Mouse (Mus musculus): ENCODE data around the gene Enthd1. TPM values are rescaled to one million over a fixed set of nuclear protein-coding genes. Genes with fewer than 3 reads are reported as not detected.
"Not testable (repeated sequence)": the region's sequence is repeated elsewhere in the genome, so short reads cannot be mapped to it uniquely, and the experiment has no call there.

The Enthd1 gene
- not detected for total RNA-seq (2021)

DNA sequence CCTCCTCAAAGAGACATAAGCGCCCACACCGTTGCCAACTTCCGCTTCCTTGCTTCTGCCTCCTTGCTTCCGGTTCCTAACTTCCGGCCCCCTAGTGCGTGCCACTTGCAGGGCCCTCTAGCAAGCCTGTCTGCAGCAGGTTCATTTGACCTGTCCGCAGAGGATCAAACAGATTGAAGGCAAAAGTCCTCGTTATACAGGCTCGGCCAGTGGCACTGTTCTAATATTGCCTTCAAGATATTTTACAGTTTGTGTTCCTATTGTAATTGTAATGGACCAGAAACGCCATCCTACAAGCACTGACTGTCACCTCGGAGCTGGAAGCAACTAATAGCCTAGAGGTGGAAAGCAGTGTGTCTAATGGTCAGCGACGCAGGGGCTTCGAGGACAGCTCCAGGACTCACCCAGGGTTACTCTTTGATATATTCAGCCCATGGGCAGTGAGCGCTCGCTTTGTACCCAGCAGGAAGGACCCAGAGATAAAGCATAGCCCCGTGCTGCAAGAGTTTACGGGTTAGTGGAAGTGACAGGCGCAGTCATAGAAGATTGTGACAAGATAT, at the start of gene Enthd1:
Gene Enthd1, minus strand, starts transcription at position 51 of the 560 bp plus-strand sequence.
- no peak for DNase-seq (ENCODE audit: extremely low spot score in 1 of 2, low spot score in 1 of 2)

DNA sequence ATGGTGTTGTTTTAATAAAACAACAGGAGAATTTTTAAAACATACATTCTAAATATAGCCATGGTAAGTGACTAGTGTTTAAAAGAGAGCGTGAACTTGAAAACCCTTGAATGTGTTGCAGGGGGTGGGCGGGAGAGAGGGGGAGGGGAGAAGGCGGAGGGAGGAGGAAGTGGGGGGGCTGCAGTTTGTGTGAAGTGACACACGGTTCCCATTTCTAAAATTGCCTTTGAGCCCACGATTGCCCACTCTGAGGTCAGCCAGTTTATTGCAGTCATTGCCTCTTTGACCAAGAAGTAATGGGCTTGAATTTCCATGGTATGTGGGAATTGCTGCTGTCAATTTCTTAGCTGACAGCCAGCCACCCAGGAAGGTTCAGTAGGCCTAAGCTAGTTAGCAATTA, 48.9 kb upstream of the Enthd1 start:
- no peak for DNase-seq (ENCODE audit: extremely low spot score in 1 of 2, low spot score in 1 of 2)

DNA sequence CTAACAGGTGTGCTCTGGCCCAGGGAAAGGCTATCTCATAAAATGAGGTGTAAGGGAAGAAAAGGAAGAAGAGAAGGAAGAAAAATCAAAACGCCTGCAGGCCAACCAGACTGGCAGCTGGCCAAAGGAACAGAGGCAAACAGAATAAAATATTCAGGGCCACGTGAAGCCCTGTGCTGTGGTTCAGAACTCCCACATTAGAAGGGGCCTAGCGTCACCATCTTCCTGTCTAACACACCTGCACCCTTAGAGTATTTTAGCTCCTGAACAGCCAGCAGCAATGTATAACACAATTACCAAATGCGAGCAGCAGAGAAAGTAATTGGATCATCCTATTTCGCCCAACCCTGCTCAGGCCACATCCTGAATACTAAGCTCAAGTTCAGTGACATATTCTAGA, 46.5 kb upstream of the Enthd1 start:
- DNase-seq (ENCODE audit: extremely low spot score in 1 of 2, low spot score in 1 of 2), result no peak

DNA sequence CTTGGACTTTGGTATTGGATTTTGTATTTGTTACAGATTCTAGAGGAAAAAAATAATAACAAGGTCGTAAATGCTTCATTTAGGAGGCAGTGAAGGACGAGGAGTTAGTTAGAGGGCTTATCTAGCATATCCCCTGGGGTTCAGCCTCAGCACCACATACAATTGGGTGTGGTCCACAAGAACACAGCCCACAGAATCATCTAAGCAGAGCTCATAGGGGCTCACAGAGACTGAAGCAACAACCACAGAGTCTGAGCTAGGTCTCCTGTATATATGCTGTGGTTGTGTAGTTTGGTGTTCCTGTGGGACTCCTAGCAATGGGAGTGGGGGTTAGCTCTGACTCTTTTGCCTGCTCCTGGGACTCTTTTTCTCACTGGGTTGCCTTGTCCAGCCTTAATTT, 45.4 kb upstream of the Enthd1 start:
- DNase-seq (ENCODE audit: extremely low spot score in 1 of 2, low spot score in 1 of 2), result no peak

DNA sequence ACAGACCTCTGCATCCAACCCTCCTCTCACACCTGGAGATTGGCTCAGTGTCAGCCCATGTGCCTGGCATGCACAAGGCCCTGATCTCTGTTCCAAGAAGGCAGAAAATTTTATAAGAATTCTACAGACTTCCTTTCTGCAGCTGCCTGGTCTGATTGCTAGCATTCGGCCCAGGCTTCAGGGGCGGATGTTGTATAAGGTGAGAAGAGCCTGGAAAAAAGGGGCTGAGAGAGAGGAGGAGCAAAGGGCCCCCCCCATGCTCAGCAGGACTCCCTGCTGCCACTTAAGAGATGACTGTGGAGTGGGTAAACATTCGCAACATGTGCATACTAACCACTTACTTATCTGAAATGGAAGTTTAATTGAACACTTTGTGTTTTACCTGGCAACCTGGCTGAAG, 43.0 kb upstream of the Enthd1 start:
- no peak for DNase-seq (ENCODE audit: extremely low spot score in 1 of 2, low spot score in 1 of 2)

DNA sequence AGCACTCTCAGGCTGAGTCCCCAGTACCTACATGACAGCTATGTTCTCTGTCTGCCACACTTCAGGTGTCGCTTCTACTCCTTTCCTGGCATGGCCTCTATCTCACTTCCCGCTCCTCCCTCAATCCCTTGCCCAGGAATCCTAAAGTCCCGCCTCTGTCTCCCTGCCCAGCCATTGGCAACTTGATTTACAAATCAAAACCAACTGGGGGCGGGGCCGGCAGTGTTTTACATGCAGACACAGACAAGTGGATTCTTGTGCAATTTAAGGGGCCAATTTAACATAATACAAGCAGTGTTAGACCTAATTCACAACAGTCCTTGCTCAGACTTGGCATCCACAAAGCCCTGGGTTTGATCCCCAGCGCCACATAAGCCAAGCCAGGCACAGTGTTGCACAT, 39.1 kb upstream of the Enthd1 start:
- no peak for DNase-seq (ENCODE audit: extremely low spot score in 1 of 2, low spot score in 1 of 2)

DNA sequence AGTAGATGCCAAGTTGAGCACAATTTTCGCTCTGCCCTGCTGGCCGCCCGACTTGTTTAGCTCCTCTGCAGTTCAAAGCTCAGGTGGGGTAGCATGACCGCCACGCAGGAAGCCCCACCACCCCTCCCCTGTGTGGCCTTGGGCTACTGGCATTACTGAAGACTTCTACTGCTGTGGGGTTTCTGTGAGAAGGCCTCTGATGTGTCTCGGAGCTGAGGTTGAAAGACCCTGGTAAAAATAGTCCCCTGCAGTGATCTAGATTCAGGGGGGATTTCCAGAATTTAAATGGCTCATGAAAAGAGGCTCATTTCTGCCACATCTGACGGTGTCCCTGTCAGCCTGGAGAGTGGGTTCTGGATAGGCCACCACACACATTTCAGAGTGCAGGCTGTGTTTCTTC, 37.5 kb upstream of the Enthd1 start:
- no peak for DNase-seq (ENCODE audit: extremely low spot score in 1 of 2, low spot score in 1 of 2)

DNA sequence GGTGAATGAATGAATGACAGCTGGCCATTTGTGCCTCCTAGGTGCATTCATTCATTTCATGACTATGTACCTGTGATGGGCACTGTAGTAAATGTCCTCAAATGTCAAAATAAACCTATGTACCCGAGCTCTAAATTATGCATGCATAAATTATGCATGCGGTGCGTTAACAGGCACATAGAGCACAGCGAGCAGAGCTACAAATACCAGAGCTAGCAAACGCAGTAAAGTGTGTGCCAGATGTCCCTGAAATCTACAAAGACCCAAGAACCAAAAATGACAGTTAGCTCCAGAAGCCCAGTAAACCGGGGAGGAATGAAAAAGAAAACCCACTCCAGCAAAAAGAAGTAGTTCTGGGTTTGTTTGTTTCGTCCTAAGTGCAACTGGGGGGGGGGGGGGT, 36.5 kb upstream of the Enthd1 start:
- no peak for DNase-seq (ENCODE audit: extremely low spot score in 1 of 2, low spot score in 1 of 2)

DNA sequence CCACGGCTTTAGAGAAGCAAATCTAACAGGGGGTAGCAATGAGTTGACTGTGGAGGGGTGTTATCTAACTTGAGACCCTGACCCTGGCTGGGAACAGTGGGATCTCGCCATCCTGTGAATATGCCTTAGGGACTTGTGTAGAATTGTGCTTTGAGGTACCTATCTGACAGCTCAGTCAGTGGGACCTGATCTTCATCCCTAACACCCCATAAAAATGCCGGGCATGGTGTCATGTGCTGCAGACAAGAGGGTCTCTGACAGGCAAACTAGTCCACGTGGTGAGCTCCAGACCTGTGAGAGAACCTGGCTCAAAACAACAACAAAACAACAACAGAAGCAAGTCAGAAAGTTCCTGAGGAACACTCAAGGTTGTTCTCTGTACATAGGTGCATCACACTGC, 34.9 kb upstream of the Enthd1 start:
- no peak for DNase-seq (ENCODE audit: extremely low spot score in 1 of 2, low spot score in 1 of 2)

DNA sequence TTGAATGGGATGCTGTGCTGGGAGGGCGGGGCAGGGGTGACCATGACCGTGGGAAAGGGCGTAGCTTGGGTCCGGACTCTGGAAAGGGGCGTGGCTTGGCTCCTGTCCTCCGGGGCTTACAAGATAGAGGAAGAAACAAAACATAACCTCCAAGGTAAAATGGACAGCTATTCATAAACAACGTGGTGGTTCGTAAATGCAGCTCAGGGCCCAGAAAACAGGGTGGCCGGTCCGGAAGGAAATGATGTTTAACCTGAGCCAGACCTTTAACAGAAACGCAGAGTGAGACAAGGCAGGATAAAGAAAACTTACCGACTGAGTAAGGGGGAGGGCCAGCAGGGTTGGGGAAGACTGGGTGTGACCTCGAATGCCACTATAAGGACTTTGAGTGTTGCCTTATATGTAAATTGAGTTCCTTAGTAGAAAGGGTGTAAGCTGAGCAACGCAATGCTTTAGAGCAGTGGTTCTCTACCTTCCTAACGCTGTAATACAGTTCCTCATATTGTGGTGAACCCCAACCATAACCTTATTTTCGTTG, 34.3 kb upstream of the Enthd1 start:
- no peak for DNase-seq (ENCODE audit: extremely low spot score in 1 of 2, low spot score in 1 of 2)

DNA sequence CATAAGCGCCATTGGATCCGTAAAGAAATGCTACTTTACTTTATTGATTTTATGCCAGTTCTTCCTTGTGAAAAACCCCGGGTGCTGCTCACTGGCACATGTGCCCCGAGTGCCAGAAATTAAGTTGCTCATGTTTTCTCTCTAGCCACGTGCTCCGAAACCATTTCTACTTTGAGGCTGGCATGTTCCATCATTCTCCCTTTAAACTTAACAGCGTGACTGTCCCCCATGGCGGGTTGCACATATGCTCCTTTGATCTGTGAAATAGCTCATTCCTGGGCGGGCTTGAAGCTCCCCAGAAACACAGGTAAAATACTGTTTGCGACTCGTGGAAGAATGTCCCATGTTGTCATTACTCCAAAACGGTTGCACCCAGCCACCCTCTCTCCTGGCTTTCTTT, 33.8 kb upstream of the Enthd1 start:
- no peak for DNase-seq (ENCODE audit: extremely low spot score in 1 of 2, low spot score in 1 of 2)

DNA sequence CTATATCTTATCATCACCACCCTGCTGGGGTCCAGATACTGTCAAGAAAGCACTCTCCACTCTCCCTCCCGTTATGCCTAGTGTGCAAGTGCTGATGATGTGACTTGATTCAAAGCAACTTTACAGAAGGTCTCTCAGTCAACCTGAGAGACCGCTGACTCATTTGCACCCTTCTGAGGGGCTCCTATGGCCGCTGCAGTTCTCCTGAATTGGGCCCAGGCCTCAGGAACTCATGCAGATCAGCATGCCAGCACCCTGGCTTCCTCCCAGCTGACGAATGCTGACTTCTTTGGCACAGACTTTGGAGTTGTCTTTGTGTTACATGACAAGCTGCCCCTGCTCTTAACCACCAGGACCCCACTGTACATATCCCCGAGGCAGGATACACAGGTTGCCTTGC, 28.9 kb upstream of the Enthd1 start:
- DNase-seq (ENCODE audit: extremely low spot score in 1 of 2, low spot score in 1 of 2), result no peak

DNA sequence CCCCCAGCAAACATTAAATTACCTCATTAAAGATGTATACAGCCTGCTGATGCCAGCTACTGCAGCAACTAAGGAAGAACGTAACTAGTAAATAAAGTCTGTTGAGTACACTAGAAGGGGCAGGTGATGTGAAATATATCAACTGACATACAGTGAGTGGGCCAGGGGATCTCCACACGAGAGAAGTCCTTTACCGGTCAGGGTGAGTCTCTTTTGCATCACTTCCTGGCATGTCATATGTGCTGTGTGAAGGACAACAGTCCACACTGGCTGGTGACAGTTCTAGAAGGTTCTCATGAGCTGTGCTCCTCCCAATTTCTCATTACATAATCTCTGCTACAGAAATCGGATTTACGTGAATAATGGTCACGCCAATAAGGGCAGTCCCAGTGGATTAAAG, 27.8 kb upstream of the Enthd1 start:
- no peak for DNase-seq (ENCODE audit: extremely low spot score in 1 of 2, low spot score in 1 of 2)

DNA sequence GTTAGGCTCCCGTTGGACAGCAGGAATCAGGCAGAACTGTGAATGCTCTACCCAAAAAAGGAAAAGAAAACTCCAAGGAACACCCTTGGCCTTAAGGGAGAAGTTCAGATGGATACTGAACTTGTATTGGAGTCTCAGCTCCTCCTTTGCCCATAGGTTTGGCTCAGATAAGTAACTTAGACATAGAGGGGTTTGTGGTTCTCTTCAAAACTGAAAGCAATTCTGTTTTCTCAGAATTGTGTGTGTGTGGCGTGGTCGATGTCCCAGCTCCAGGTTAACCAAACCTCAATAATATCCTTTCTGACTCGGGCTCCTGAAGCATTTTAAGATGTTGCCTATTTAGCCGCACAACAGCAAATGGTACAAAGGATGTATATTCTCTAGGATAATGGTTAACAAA, 25.7 kb upstream of the Enthd1 start:
- no peak for DNase-seq (ENCODE audit: extremely low spot score in 1 of 2, low spot score in 1 of 2)

DNA sequence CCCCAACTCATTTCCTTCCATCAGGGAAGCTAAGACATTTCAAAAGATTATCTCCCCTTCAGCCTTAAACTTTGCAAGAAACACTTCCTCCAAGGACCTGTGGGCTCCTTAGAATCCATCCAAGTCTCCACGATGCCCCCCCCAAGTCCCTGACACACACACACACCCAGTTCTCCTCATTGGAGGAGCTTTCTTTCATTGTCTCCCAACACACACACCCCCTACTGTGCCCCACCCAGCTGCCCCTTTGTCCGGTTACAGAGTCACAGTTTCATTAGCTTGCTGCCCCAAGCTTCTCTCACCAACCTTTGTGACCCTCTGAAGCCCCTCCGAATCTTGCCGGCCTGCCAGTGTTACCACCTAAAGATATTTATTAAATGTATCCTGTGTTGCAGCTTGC, 21.3 kb upstream of the Enthd1 start:
- DNase-seq (ENCODE audit: extremely low spot score in 1 of 2, low spot score in 1 of 2), result no peak

DNA sequence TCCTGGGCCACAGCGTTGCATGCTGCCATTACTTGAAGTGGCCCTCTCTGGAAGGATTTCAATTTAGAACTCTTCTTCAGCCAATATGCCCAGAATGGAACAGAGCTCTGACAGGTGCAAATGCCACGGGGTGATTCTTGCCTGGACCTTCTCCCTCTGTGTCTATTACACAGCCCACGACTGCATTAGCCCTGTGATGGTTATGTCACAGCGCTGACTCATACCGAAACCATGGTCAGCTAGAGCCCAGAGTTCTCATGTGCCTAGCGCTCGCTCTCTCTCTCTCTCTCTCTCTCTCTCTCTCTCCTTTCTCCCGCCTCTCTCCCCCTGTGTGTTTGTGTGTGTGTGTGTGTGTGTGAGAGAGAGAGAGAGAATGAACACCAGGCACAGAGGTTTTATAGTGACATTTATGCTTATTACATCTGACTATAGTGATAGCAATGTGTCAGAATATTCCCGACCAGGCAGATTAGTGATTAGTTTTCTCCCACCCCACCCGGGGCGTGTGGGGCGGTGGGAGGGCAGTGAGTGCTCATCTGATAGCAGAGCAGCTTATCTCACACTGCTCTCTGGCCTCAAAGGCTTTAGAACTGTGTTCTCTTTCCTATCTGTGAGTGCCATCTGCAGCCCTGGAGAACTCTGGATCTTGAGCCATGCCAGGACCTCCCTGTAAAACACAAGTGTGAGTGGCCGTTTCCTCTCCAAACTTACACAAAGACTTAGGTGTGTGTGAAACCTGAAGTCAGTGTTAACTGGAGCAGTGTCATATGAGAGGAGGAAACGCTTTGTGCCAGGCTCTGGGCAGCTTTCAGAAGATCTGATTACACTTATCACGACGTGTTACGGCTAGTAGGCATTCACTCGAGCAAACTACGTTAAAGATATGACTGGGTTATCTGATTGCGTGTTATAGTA, 17.9 kb upstream of the Enthd1 start:
- DNase-seq (ENCODE audit: extremely low spot score in 1 of 2, low spot score in 1 of 2), result no peak

DNA sequence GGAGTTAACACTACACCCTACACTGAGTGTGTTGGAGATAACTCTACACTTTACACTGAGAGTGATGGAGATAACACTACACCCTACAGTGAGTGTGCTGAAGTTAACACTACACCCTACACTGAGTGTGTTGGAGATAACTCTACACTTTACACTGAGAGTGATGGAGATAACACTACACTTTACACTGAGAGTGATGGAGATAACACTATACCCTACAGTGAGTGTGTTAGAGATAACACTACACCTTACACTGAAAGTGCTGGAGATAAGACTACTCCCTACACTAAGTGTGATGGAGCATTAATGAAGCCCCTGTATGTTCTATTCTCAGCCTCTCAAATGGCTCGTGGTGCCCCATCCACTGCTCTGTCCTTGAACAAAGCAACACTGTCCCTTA, 15.6 kb upstream of the Enthd1 start:
- DNase-seq (ENCODE audit: extremely low spot score in 1 of 2, low spot score in 1 of 2), result not testable (repeated sequence)

DNA sequence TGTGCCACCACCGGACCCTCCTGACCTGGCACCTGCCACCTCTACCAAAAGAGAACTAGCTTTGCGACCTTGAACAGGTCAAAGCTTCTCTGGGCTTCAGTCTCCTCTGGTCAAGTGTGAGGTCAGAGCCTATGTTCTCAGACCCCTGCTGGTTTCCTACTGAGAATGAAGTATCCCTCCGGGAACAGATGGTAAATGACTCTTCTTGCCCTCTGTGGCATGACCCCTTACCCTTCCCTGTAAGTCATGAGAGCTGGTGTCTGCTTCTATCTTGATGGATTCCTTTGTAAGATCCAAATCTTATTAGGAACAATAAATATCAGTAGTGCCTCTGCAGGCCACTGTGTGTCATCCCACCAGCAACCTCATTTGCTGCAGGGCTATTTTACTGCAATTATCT, 14.2 kb upstream of the Enthd1 start:
- DNase-seq (ENCODE audit: extremely low spot score in 1 of 2, low spot score in 1 of 2), result no peak

DNA sequence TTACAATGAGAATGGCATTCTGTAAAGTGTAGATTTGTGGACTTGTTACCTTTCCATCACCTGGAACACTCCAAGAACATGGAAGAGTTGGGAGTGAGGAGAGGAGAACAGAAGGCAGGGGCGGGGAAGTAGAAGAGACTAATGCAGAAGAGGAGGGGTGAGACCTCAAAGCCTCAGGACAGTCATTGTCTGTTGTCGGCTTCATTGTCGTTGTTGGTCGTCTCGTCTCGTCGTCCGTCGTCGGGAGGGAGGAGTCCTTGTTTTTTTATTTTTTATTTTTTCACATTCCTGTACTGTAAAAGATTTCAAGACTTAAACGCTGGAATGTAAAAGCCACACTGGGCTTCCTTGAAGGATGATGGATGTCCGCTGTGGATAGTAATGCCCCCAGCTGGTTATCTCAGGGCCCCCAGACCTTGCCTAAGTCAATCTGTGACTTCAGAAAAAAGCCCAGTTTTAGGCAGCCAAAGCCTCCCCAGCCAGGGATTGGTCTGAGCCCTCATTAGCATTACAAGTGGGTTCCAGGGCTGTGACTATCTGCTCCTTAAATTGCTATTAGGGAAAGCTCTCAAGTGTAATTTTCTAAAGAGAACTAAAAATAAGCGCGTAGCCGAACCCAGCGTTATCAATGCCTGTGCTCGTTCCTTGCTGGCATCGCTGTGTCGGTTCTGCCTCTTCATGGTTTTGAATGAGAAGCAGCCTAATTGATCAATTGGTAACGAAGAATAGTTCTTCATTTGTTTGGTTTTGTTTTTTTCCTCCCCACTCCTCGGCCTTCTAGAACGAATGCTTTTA, 12.4 kb upstream of the Enthd1 start:
- DNase-seq (ENCODE audit: extremely low spot score in 1 of 2, low spot score in 1 of 2), result no peak

DNA sequence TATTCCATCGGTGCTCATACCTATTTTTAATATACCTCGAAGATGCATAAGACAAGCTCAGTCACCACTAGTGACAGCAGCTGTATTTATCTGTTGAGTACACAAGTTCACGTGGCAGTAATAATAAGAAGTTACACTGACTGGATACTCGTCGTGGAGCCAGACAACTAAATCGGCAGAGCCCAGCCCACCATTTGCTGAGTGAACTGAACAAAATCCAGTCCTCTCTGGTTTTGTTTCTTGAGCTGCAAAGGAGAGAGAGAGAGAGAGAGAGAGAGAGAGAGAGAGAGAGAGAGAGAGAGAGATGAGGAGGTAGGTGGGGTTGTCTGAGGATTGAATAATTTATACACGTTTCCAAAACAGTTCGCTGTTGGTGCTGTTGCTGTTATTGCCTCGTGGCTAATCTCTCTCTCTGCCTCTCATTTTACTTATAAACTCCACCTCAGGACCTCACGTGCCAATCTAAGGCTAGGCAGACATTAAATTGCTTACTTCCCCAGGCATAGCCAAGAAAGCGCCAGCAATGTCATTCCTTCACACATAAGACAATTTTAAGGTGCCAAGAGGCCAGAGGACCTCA, 11.5 kb upstream of the Enthd1 start:
- no peak for DNase-seq (ENCODE audit: extremely low spot score in 1 of 2, low spot score in 1 of 2)
